23 mouse cellular contexts compared by ENCODE assay signal in genomic region chr10:30709846-30710403, GRCm38 (mm10).
DNase-seq lines count a peak whose midpoint lies in the region; ATAC-seq and TF ChIP-seq lines count a peak whose summit lies in the region.
"Had no signal": no experiment of that assay in that cellular context is flagged by ENCODE, and none has a peak within 500 bp of the region (broad histone marks: within the 10 kb centered on the region; RNA-seq: fewer than 3 reads in every experiment).

No protein-coding gene starts in this region.

- H3K79me2 ChIP-seq in myocyte (ENCODE audit: control insufficient read depth, insufficient read depth) = no peaks in the 10 kb centered on the region

- no peak for DNase-seq in frontal cortex, postnatal 14 days (ENCODE audit: low spot score in 2 of 2)
- DNase-seq in brain, embryonic 14.5 days (ENCODE audit: low read depth) = peak; percentile 15
- no peak for DNase-seq in urinary bladder, postnatal 14 days (ENCODE audit: low spot score)
- DNase-seq in cerebellum, postnatal 4 days (ENCODE audit: low spot score in 2 of 2) = no peak
- DNase-seq: adrenal gland, adult 8-10 months; adrenal gland, postnatal 36 days; B cell, adult 2 months; cerebellum, adult 11 months; cerebellum, adult 9-10 months; cerebellum, postnatal 36 days; gastrocnemius, postnatal 14 days; heart, adult 2 months; heart, postnatal 14 days; kidney, adult 18-20 months had no signal

- TF ChIP-seq CTCF in brain, embryonic 14.5 days (IDR thresholded peaks at IDR 0.05; ENCODE audit: borderline replicate concordance, extremely low read depth, insufficient read depth, insufficient read length) = no peak

- H3K4me3 ChIP-seq in myocyte = no peak overlapping the region
- H3K4me3 ChIP-seq: embryonic facial prominence, embryonic 10.5 days; heart, adult 2 months; heart, embryonic 15.5 days; hindbrain, embryonic 13.5 days; intestine, embryonic 15.5 days had no signal

- ATAC-seq in frontal cortex, adult (ENCODE audit: low TSS enrichment) = peak; percentile 36
- ATAC-seq in CD4-positive, CD25-positive, alpha-beta regulatory T cell, adult 4 months = peak; percentile 52
- ATAC-seq: hindbrain, postnatal 0 days; intestine, embryonic 15.5 days had no signal

- no peak overlapping the region for H3ac ChIP-seq in myocyte (ENCODE audit: control insufficient read depth, insufficient read length)

- no peak for TF ChIP-seq POLR2A in brain, embryonic 14.5 days (IDR thresholded peaks at IDR 0.05; ENCODE audit: borderline replicate concordance, extremely low read depth, insufficient read depth, insufficient read length, poor library complexity, severe bottlenecking)
- no peak for TF ChIP-seq POLR2A in myocyte (IDR thresholded peaks at IDR 0.05; ENCODE audit: insufficient read length, low read depth)

- H3K27me3 ChIP-seq in myocyte (ENCODE audit: control insufficient read depth, insufficient read depth, insufficient read length) = no peaks in the 10 kb centered on the region
- H3K27me3 ChIP-seq: heart, embryonic 15.5 days; hindbrain, embryonic 13.5 days; intestine, embryonic 15.5 days had no signal

- no peak overlapping the region for H3K4me2 ChIP-seq in myocyte (ENCODE audit: low read depth)
- H3K4me2 ChIP-seq: heart, embryonic 11.5 days; heart, embryonic 15.5 days; hindbrain, embryonic 13.5 days; intestine, embryonic 15.5 days had no signal

- H3K36me3 ChIP-seq in myocyte (ENCODE audit: control insufficient read depth, insufficient read depth) = no peaks in the 10 kb centered on the region
- H3K36me3 ChIP-seq: embryonic facial prominence, embryonic 10.5 days; heart, embryonic 15.5 days; hindbrain, embryonic 13.5 days; intestine, embryonic 15.5 days had no signal

TF ChIP-seq in myocyte, 11 proteins besides CTCF, POLR2A, EP300 and RAD21:
- TF ChIP-seq USF1 (IDR thresholded peaks at IDR 0.05; ENCODE audit: low read depth) (peak; percentile 74), MYOG (IDR thresholded peaks at IDR 0.05; ENCODE audit: control insufficient read depth in 1 of 3, insufficient read depth in 1 of 3, insufficient read length in 2 of 3, low read depth in 2 of 3) (no peak)
